ENCODE assay signal across 7 mouse cellular contexts in the genomic region with DNA sequence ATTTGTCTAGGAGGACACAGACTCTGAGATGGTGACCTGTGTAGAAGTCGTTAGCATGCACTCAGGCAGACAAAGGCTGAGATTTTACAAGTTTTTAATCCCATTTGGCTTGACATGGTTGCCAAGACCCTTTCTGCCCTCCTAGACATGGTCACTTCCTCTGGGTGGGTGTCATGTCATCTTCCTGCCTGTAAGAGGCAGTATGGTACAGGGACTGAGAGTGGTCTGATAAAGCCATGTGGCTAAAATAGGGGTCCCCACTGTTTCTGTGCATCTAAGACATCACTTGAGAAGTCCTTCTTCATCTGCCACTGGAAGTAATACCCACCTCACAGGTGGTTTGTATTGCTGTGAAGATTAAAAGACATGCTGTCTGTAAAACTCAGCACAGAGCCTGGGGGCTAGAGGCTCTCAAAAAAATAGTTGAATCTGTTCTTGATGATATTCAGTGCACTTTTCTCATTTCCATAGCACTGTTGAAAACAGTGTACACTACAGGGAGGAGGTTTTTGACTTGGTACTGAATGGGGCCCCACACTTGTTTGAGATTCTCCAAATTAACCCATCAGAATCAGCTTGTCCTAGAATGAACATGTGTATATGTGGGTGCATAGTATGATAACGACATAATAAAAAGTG. TPM values are rescaled to one million over a fixed set of nuclear protein-coding genes. Genes with fewer than 3 reads are reported as not detected.
DNase-seq lines count a peak whose midpoint lies in the region; ATAC-seq and TF ChIP-seq lines count a peak whose summit lies in the region.

No protein-coding gene starts in this region.

- in situ Hi-C loops in Patski (cut with MboI; ENCODE audit: low pct_unique_long_range_greater_than_20kb) = loop anchor here (5.0 to 25.0 kb wide), 4 partner anchors 483 to 878 kb away; no protein-coding TSS in a partner anchor

- CTCF ChIA-PET in Patski (lab: Charles Lee) = interaction anchor here (0.9 to 6.0 kb wide), 8 partner anchors 11 to 658 kb away, joined by 3 to 46 read pairs (median 4); no protein-coding TSS in a partner anchor

- 32% methylated on average over 2 of the region's 2 CpGs for WGBS in forebrain, embryonic 14.5 days

- no peak overlapping the region for H3K4me3 ChIP-seq in forebrain, embryonic 14.5 days (ENCODE audit: low read depth, low read length)

- H3K4me1 ChIP-seq in forebrain, embryonic 14.5 days (ENCODE audit: control insufficient read depth, insufficient read depth, low read length) = no peaks in the 10 kb centered on the region

- peaks cover 34% of the 10 kb centered on the region for H3K27me3 ChIP-seq in Patski
- H3K27me3 ChIP-seq in forebrain, embryonic 14.5 days (replicated peaks; ENCODE audit: control insufficient read depth, insufficient read depth, low read length) = 0 out of 2 replicates have a peak, but pooled peaks cover 3% of the 10 kb centered on the region

- peak; percentile 95 for TF ChIP-seq CTCF in Patski (IDR thresholded peaks at IDR 0.05)

- POLR2A ChIA-PET in Patski (lab: Charles Lee) = no interaction called here

- ATAC-seq in Patski = no peak
- peak; percentile 59 for ATAC-seq in forebrain, embryonic 14.5 days

- H3K27ac ChIP-seq in forebrain, embryonic 14.5 days (ENCODE audit: low read depth, low read length) = no peak overlapping the region

- H3K9me3 ChIP-seq in forebrain, embryonic 14.5 days (replicated peaks; ENCODE audit: control insufficient read depth, low read length) = no peaks in the 10 kb centered on the region

- peak; percentile 48 to 49 for DNase-seq in layer of hippocampus, postnatal 10 days (ENCODE audit: low spot score in 2 of 2)
- DNase-seq in layer of hippocampus, adult 9-11 months = no peak
- DNase-seq in Patski (ENCODE audit: low read depth, low spot score) = no peak
- DNase-seq in forebrain, embryonic 14.5 days (ENCODE audit: low spot score) = peak; percentile 60
- DNase-seq in lung, postnatal 10 days = peak; percentile 45
- DNase-seq in c-Kit-positive CD71-positive TER-119-positive erythroid progenitor cells, embryonic 14.5 days (ENCODE audit: low spot score) = no peak
- no peak for DNase-seq in frontal cortex, postnatal 25 days (ENCODE audit: low spot score in 2 of 2)

- H3K9ac ChIP-seq in forebrain, embryonic 14.5 days (ENCODE audit: low read length) = no peak overlapping the region

- no peak overlapping the region for H3K4me2 ChIP-seq in forebrain, embryonic 14.5 days (ENCODE audit: low read length)

- no peaks in the 10 kb centered on the region for H3K36me3 ChIP-seq in forebrain, embryonic 14.5 days (ENCODE audit: control insufficient read depth, insufficient read depth, low read length)

RNA-seq across cellular contexts. Expression of a gene that starts 5.3 kb away (rescaled TPM):
- 100 to 1,000 TPM; 211 to 215 TPM for total RNA-seq in layer of hippocampus, postnatal 10 days (2021)
- 61.6 TPM for polyA plus RNA-seq in Patski (2021)
- polyA plus RNA-seq in forebrain, embryonic 14.5 days (2014; fragmentation: Nextera tagmentation; extraction: Ambion mirVana) = 165 and 199 TPM in 2 replicates

Comparison
In these comparisons a context has a peak if more than half of its experiments do, and no peak if none do; other contexts are left out.
1. DNase-seq: peak in layer of hippocampus, postnatal 10 days (2 of 2), forebrain, embryonic 14.5 days (single experiment) and lung, postnatal 10 days (single experiment); none in layer of hippocampus, adult 9-11 months (single experiment), Patski (single experiment), c-Kit-positive CD71-positive TER-119-positive erythroid progenitor cells, embryonic 14.5 days (single experiment) and frontal cortex, postnatal 25 days (0 of 2).